Mouse (Mus musculus): ENCODE measurements at regions not wholly inside any gene's neighbourhood (a gene's known extent, or its start where the extent isn't known, plus 50 kb on each side); places are given as distances from the start of the nearest gene placed in this dataset.
"Not testable (repeated sequence)": the region's sequence is repeated elsewhere in the genome, so short reads cannot be mapped to it uniquely, and the experiment has no call there.

DNA sequence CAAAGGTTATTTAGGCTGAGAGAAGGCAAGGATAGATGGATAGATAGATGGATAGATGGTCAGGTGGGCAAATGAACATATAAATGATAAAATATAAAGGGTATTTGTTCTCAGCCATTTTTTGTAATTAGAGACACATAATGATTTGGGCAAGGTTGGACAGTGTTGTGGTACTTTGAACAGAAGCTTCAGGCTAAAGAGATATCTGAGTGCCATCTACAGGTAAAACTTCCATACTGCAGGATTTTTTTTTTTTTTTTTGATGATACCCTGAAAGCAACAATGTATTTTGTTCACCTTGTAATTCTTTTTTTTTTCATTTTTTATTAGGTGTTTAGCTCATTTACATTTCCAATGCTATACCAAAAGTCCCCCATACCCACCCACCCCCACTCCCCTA, 110.1 kb upstream of the Trabd2b start:
- DNase-seq (ENCODE audit: low spot score in 2 of 2), result no peak

DNA sequence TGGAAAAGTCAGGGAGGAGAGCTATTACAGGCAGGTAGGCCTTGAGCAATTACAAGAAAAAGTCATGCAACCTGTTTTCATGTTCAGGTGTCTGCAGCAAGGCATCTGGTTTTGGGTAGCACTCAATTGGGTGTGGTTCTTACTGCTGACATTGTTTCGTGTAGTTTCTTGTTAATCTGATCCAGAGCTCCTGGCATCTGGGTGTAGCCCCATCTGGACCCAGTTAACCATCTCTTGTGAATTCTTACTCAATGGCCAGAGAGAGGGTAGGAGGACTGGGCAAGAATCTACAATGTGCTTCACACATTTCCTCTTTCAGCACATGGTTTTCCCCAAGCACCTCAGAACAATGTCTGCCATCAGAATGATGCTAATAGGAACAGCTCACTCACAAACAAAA, 108.0 kb upstream of the Trabd2b start:
- DNase-seq (ENCODE audit: low spot score in 2 of 2), result not testable (repeated sequence)

DNA sequence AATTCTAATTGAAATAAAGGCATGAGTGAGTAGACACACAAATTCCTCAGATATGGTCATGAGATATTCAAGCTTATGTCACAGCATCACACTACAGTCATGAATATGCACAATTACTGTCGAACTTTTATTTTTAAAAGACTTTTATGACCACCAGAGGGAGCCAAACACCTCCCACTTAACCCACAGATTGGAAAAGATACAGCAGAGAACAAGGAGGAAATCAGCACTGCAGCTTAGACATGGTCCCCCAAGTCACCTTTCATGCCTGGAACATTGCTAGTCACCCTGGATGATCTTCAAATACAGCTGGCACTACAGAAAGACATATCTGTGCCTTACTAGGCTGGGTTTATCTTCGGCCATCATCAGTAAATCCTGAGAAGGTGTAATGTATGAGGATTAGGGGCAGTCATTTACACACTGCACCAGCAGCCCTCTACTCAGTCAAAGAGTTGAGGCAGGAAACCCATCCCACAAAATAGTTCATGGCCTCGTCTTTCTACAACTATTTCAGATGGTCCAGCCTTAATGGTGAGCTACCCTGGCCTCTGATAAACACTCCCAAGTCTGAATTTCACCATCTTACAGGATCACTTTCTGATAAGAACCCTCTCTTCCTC, 106.0 kb upstream of the Trabd2b start:
- peak in 1 of 2 experiments; percentile 13 for DNase-seq (ENCODE audit: low spot score in 2 of 2)

DNA sequence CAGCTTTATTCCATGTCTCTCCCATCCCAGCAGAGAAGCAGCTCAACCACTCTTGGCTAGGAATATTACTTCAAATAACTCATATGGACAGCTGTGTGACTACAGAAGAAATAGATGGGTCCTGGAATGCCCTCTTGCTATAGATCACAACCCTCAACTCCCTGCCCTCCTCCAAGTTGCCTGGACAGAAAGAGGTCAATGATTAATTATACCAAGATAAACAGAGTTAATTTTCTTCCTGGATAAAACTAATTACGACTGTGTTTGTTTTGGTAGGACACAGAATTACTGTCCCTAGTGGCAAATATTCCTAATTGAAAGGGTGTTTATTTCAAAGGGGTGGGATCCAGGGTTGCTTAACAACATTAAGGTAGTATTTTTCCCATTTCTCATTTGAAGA, 101.9 kb upstream of the Trabd2b start:
- DNase-seq (ENCODE audit: low spot score in 2 of 2), result no peak

DNA sequence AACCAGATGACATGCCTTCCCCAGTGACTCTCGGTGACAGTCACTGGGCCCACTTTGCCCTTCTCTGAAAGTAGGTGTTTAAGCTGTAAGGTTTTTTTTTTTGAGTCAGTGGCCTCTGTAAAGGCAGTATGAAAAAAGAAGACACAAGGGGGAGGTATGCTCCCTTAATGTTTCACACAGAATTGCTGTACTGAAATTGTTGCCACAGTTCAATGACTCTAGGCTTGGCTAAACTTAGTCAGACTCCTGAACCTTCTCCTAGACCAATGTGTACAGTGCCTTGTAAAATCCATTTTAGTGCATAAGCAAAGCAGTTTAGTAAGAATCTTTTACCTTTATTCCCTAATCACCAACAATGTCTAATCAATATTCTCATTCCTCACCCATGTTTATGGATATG, 99.0 kb upstream of the Trabd2b start:
- DNase-seq (ENCODE audit: low spot score in 2 of 2), result no peak

DNA sequence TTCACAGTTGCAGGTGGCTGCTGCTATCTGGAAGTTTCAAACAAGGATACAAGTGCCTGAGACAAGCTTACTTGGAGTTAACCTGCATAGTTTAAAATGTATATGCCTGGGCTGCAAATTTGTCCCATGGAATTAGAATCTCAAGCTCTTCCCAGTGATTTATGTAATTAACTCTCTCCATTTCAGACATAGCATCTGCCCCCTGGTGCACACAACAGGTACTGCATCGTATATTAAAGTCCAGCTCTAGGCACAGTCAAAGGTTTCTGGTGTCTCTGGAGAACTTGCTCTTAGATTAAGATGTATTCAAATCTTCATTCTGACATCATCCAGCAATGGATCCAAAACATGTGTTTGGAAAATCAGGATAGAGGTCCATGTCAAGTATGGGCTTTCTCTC, 98.0 kb upstream of the Trabd2b start:
- peak in 1 of 2 experiments; percentile 22 for DNase-seq (ENCODE audit: low spot score in 2 of 2)

DNA sequence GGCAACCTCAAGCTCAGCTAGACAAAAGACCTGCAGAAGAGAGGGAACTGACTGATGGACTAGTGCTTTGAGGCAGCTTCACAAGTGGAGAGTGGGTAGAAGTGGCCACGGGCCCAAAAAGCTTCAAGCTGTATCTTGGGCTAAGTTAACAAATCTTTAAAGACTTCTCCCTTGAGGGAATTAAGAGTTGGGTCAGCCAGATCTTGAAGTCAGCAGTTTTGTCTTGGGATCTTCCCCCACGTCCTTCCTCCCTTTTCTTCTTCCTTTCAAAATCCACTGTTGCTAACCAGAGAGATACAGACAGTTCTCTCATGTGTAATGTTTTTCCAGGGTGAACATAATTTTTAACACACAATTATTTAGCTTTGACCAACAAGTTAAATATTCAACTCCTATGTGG, 91.5 kb upstream of the Trabd2b start:
- DNase-seq (ENCODE audit: low spot score in 2 of 2), result no peak

DNA sequence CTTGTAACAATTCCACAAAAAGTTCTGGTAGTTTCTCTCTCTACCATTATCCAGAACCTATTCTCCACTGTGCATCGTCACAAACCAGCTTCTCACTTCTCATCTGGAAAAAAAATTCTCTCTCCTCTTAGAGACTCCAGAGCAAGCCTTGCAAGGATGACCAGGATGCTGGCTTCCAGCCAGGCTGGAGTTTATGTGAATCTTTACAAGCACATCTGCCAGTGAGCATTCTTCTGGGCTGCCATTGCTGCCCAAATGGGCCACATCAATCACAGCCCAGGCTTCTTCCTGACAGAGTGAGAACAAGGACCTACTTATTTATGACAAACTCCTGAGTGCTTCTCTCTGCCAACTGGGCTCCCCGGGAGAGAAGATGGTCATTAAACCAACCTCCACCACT, 91.0 kb upstream of the Trabd2b start:
- no peak for DNase-seq (ENCODE audit: low spot score in 2 of 2)

DNA sequence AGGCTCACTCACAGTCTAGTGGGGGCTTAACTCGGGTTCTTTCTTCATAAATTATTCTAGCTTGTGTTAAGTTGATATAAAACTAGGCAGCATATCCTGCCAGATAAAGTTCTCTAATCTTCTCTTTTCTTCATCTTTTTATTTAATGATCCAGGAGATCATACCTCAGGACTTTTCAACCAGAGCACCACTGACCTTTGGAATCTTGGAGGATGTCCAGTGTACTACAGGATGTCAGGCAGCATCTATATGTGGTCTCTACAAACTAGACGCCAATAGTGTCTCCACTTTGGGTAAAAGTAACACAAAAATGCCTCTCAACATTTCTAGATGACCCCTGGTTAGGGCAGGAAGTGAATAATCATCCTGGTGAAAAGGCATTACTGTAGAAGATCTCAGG, 89.4 kb upstream of the Trabd2b start:
- DNase-seq (ENCODE audit: low spot score in 2 of 2), result no peak

DNA sequence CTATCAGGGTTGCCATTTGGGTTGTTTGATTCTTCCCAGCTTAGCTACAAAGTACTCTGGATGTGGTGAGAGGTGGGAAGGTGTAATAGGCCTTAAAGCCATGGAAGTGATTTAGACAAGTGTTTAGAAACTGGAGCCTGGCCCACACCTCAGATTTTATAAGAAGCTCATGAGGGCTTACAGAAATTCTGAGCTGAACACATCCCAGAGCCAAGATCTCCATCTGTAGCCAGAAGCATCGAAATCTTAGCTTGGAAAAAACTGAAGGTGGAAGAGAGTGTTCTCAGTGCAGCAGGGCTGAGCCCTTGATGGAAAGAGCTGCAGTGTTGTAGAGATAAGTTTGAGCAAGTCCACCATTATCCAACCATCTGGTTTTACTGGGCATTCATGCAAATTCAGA, 86.4 kb upstream of the Trabd2b start:
- DNase-seq (ENCODE audit: low spot score in 2 of 2), result no peak

DNA sequence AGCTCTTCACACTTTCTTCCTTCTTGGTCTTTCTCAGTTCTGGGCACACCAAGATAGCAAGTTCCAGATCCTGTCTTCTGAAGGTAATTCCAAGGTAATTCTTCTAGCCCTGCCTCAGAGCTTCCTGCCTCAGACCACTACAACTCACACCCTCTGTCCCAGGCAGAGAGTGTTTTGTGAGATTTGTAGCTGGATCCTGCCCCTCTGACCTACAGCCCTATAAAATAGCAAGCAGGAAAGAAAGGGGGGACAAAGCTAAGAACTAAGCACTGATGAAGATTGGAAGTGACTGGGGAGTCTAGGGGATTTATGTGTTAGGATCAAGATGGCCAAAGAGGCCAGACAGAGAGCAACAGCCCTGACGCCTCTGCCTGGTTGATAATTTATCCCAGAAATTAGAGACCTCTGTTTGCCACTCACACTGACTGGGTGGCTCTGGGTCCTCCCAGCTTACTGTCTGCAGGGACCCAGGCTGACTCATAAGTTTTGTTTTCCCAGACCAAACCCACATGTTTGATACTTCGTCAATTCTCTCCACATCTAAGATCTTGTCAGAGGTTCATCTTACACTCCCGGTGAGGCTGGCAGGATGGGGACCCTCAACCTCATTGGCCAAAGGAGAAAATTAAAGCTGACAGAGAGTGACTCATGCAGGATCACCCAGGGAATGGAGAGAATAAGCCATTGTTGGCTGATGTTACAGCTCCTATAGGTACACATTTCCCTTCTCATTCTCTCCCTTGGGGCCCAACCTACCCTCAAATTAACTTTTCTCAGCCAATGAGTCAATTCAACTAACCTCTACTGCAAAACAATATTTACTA, 84.8 kb upstream of the Trabd2b start:
- no peak for DNase-seq (ENCODE audit: low spot score in 2 of 2)

DNA sequence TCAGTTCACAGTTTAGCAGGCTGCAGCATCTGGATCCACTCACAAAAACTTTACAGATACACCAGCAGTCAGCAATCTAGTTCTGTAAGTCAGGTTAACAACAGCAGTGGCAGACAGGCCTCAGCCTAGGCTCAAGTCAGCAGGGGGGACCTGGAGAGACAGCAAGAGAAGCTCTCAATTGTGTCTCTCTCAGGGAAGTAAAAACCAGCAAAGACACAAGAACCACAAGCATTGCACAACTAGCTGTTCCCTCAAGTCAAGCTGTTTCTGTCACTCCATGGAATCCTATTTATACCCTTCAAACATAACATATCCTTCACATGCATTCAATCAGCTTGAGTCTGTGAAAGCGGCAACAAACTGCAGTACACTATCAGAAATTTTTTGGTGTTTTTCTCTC, 76.5 kb upstream of the Trabd2b start:
- no peak for DNase-seq (ENCODE audit: low spot score in 2 of 2)

DNA sequence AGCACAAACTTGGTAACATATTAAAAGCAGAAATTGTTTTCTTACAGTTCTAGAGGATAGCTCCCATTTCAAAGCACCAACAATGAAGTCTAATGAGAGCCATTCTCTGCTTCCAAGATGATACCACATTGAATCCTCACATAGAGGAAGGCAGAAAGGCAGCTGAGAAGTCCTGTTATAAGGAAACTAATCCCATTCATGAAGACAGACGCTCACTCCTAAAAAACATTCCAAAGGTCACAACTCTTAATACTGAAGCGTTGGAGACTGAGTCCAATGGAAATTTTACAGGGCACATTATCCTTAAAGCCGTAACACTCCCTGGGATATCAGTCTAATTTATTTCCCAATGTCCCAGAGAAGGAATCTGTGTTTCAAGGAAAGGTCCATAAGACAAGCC, 75.4 kb upstream of the Trabd2b start:
- DNase-seq (ENCODE audit: low spot score in 2 of 2), result no peak

DNA sequence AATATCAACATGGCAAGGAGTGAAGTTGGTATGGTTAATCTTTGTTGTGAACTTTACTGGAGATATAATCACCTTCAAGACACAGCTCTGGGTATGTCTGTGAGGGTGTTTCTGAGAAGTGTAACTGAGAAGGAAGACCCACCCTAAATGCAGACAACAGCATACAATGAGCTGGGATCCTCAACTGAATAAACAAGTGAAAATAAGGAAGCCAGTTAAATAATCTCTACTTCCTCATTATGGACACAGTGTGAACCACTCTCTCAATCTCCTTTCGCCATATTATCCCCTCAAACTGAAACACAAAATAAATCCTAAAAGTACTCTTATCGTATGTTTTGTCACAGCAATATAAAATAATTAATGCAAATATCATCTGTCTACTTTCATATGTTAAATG, 71.7 kb upstream of the Trabd2b start:
- no peak for DNase-seq (ENCODE audit: low spot score in 2 of 2)

DNA sequence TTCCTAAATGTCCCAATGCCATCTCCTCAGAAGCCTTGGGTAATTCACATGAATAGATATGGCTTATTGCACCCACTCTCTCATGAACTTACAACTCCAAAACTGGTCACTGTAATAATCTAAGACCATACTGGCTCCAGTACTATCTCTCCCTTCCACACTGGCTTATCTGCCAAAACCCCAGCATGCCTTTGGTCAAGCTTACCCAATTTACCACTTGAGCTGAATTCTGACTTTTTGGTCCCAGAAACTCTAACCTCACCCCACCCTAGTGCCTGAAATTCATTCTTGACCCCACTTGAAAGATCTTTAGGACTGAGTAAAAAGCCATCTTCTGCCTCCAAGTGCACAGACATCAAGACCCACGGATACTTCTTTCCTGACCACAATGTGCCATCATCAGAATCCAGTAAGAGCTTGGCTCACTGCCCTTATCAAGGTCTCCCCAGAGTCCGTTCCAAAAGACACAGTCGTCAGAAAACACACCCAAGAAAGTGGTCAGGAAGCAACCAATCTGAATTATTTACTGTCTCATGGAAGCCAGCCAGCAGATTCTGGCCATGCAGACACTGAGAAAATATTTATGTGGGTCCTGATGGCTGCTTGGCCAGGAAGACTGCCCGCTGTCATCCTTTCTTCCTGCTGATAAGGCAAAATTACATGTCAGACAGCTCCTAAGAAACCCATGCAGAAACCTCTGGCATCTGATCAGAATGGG, 70.3 kb upstream of the Trabd2b start:
- DNase-seq (ENCODE audit: low spot score in 2 of 2), result no peak

DNA sequence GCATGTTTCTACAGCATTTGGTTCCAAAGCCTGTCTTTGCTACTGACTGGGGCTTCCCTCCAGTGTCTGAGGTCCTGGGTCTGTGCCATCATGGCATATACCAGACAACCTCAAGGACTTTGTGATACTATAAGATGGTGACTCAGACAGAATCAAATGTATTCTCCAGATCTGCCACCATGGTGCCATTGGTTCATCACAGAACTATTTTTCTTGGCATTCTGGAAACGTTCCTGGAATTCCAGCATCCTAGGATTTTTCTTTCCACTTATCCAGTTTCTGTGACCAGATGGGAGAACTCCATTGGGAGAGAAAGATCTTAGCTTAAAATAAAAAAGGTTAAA, 69.8 kb upstream of the Trabd2b start:
- DNase-seq (ENCODE audit: low spot score in 2 of 2), result no peak

DNA sequence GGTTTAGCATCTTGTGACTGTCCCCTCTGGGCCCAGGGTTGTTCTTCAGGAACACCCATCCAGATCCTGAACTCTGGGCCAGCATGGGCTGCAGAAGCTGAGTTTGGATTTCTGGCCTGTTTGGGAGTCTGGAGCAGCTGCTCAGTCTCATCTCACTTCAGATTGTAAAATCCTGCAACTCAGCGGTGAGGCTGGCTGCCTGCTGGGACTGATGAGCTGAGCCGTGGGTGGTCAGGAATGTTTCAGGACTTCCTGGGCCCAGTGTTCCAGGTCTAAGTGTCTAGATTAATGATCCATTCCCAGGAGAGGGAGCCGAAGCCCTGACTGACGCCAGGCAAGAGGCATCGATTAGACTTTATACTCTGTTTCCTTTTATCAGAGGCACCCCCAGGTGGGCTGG, 66.7 kb upstream of the Trabd2b start:
- no peak for DNase-seq (ENCODE audit: low spot score in 2 of 2)

DNA sequence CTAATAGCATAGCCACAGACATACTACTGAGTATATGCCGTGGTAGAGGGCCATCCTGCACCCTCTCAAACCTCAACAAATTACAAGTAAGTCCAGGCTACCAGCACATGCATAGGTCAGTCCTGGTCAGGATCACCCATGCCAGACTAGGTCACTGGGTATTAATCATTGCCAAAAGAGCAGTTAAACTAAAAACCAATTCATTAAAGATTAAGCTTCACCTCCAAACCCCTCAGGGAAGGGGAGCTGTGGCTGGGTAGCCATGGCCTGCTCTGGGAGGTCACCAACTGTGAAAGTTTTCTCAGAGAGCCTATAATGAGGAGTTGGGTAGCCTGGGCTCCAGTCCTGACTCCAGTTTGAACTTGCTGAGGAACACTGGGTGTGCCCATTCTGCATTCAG, 61.4 kb upstream of the Trabd2b start:
- DNase-seq (ENCODE audit: low spot score in 2 of 2), result no peak

DNA sequence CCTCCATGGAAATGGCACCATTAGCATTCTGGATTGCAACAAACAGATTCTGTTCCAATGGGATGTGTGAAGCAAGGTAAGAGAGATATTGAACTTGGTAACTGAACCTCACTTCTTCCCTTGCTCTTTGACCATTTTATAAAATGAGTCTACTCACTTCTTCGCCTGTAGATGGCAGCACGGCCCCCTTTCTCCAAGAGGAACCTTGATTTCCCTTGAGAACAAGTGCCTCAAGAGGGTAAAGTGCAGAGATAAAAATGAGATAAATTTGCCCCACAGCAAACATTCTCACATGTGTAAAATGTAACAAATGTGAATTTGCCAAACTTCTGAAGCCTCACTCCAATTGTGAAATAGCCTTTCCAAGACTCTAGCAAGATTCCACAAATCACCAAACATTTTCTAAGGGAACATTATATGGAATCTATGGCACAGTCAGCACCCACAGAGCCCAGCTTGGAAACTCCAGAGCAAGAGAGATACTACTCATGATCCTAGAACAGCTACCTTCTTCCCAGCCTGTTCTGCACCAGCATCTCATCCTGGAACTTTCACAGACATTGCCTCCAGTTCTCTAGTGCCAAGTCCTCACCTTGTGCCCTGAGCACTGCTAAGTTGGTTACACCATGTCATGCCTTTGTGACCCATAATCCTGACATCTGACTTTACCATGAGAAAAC, 60.3 kb upstream of the Trabd2b start:
- DNase-seq (ENCODE audit: low spot score in 2 of 2), result peak in 1 of 2 experiments; percentile 49

DNA sequence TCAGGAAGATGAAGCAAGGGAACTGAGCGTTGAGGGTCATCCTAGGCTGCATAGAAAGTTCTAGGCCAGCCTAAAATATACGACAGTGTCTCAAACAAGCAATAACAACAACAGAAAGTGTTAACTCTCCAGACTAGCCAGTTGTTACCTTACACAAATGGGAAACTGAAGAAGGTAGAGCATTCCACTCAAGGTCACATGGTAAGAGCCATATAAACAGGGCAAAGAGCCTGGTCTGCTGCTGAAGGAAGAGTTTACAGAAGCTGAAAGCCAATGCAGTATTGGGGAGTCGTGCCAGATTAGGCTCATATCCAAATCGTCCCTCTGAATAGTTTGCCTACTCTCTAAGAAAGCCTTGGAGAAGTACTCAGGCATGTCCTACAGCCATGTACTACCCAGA, 59.6 kb upstream of the Trabd2b start:
- DNase-seq (ENCODE audit: low spot score in 2 of 2), result no peak

DNA sequence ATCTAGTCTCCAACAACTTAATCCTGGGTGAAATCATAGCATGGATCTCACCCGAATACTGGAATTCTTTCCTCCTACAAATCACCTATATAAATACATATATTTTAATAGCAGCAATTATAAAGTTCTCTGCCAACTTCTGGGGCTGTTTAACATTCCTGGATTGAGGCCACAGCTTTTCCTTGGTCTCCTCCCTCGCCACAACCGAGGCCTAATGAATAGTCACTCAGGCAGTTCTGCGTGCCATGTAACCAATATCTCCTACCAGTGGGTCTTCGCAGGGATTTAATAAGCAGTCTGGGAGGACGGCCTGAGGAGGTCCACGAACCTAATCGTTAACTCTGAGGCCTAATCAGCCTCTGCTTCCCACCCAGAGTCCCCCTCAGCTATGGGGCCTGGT, 56.9 kb upstream of the Trabd2b start:
- no peak for DNase-seq (ENCODE audit: low spot score in 2 of 2)

DNA sequence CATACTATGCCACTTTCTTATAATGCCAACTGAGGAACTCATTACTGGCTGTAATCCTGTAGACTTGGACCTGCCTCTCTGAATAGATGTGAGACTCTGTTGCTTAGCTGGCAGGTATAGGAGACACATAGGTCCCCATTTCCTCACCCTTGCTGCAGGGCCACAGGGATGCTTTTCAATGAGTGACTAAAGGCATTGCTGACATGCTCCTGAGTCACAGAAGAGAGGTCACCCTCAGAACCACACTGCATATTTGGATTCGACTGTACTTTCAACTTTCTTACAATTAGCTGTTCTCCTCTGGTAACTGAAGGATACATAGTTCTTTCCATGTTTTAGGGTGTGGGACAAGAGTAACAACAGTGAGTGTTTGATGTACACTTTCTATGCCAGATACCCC, 55.2 kb upstream of the Trabd2b start:
- DNase-seq (ENCODE audit: low spot score in 2 of 2), result no peak
